Mouse (Mus musculus) G1E (cell line): ENCODE data around the gene Gpr82.

Experiments used
- CTCF ChIP-seq: IDR thresholded peaks from 2 replicates; pipeline ENCODE4 v1.5.1; 2012; ENCODE audit warnings: low read depth, low read length, inconsistent platforms, mixed read lengths
- GATA1 ChIP-seq: IDR thresholded peaks from 2 replicates; pipeline ENCODE4 v1.6.1; 2012; ENCODE audit warnings: borderline replicate concordance, low read length, inconsistent platforms, mixed read lengths
- POLR2AphosphoS5 ChIP-seq: IDR thresholded peaks from 2 replicates; pipeline ENCODE4 v1.6.1; 2012; ENCODE audit warnings: low read depth, low read length, inconsistent platforms; ENCODE audit not compliant: insufficient replicate concordance
- TAL1 ChIP-seq: conservative IDR thresholded peaks from 2 replicates; pipeline ENCODE4 v1.6.1; 2012; ENCODE audit warnings: low read depth, low read length, inconsistent platforms, mixed read lengths

DNA sequence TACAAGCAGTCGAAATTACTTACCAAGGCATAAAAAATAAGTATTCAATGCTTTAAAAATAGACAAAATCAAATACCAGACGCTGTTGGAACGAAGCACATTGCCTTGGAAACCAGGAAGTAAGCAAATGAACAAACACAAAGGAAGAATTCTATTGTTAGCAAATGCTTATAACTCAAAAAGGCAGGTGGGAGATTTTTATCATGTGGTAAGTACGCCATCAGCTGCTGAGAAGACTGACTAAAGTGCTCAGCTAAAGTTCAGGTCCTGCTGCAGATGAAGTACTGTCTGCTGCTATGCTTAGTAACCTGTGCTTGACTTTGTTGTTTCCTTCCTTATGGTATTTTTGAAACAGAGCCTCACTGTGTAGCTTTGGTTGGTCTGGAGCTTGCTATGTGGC, 42.7 kb upstream of the Gpr82 start:
- TF ChIP-seq TAL1 (no peak), CTCF (no peak), GATA1 (no peak), POLR2AphosphoS5 (no peak)
